Mouse (Mus musculus): ENCODE measurements around the gene Tcaf1.

The Tcaf1 gene

GRCm38 (mm10) chr6:42709291-42710211, at the start of gene Tcaf1:
Gene Tcaf1 (minus strand): TSS chr6:42710088.
- peak; percentile 88 to 93 for DNase-seq (ENCODE audit: low spot score in 2 of 2)

GRCm38 (mm10) chr6:42756104-42756503, 46.2 kb upstream of the Tcaf1 start, which contains the start of gene Olfr38:
Gene Olfr38 (plus strand): TSS chr6:42756404.
- DNase-seq (ENCODE audit: low spot score in 2 of 2): no peak

- DNase-seq (ENCODE audit: low spot score in 2 of 2): no peak
Observed at GRCm38 (mm10) chr6:42747846-42748245, 38.0 kb upstream of the Tcaf1 start.

- peak; percentile 8 to 9 for DNase-seq (ENCODE audit: low spot score in 2 of 2)
Observed at GRCm38 (mm10) chr6:42742303-42742702, 32.4 kb upstream of the Tcaf1 start.

- no peak for DNase-seq (ENCODE audit: low spot score in 2 of 2)
Observed at GRCm38 (mm10) chr6:42739071-42739470, 29.2 kb upstream of the Tcaf1 start, which contains the start of gene Olfr453. Gene Olfr453 (plus strand): TSS chr6:42739371.

- no peak for DNase-seq (ENCODE audit: low spot score in 2 of 2)
Observed at GRCm38 (mm10) chr6:42717973-42718372, 8.1 kb upstream of the Tcaf1 start.

GRCm38 (mm10) chr6:42714668-42715067, 4.8 kb upstream of the Tcaf1 start:
- DNase-seq (ENCODE audit: low spot score in 2 of 2): no peak

- DNase-seq (ENCODE audit: low spot score in 2 of 2): peak; percentile 85 to 86
Observed at GRCm38 (mm10) chr6:42692517-42693190, 17.2 kb downstream of the Tcaf1 start.

GRCm38 (mm10) chr6:42692154-42692516, 17.8 kb downstream of the Tcaf1 start:
- DNase-seq (ENCODE audit: low spot score in 2 of 2): peak; percentile 67 to 80

- no peak for DNase-seq (ENCODE audit: low spot score in 2 of 2)
Observed at GRCm38 (mm10) chr6:42689761-42690160, 20.1 kb downstream of the Tcaf1 start.

GRCm38 (mm10) chr6:42687907-42688306, 22.0 kb downstream of the Tcaf1 start:
- no peak for DNase-seq (ENCODE audit: low spot score in 2 of 2)

GRCm38 (mm10) chr6:42680077-42680476, 29.8 kb downstream of the Tcaf1 start:
- no peak for DNase-seq (ENCODE audit: low spot score in 2 of 2)

GRCm38 (mm10) chr6:42676011-42676410, 33.9 kb downstream of the Tcaf1 start:
- no peak for DNase-seq (ENCODE audit: low spot score in 2 of 2)

GRCm38 (mm10) chr6:42671767-42672166, 38.1 kb downstream of the Tcaf1 start:
- DNase-seq (ENCODE audit: low spot score in 2 of 2): no peak

- DNase-seq (ENCODE audit: low spot score in 2 of 2): no peak
Observed at GRCm38 (mm10) chr6:42667722-42668121, 42.2 kb downstream of the Tcaf1 start.

- no peak for DNase-seq (ENCODE audit: low spot score in 2 of 2)
Observed at GRCm38 (mm10) chr6:42661739-42662138, 48.1 kb downstream of the Tcaf1 start.

- peak; percentile 49 to 57 for DNase-seq (ENCODE audit: low spot score in 2 of 2)
Observed at GRCm38 (mm10) chr6:42644912-42645549, 64.9 kb downstream of the Tcaf1 start, which contains the start of gene Tcaf2. Gene Tcaf2 (minus strand): TSS chr6:42645254.

- DNase-seq (ENCODE audit: low spot score in 2 of 2): no peak
Observed at GRCm38 (mm10) chr6:42634393-42634792, 75.5 kb downstream of the Tcaf1 start.

- DNase-seq (ENCODE audit: low spot score in 2 of 2): no peak
Observed at GRCm38 (mm10) chr6:42631395-42631794, 78.5 kb downstream of the Tcaf1 start.
